Mouse (Mus musculus) stomach, postnatal 0 days (tissue): Measurements from ENCODE around the gene Gnb1l.

Experiments used
- CTCF ChIP-seq: IDR thresholded peaks from 2 replicates; pipeline ENCODE4 v1.5.1; 2016; ENCODE audit warnings: antibody characterized with exemption, low read depth, mild to moderate bottlenecking, moderate library complexity
- EP300 ChIP-seq: optimal IDR thresholded peaks from 2 replicates; pipeline ENCODE3; 2016; ENCODE audit warnings: antibody characterized with exemption

GRCm38 (mm10) chr16:18585676-18586075, 87.2 kb downstream of the Gnb1l start:
- TF ChIP-seq EP300 (no peak), CTCF (no peak)
